Mouse (Mus musculus): ENCODE results near the gene Olfr583. TPM values are rescaled to one million over a fixed set of nuclear protein-coding genes. Genes with fewer than 3 reads are reported as not detected.

Olfr583 gene
- polyA plus RNA-seq (2012; rRNA removed): not detected in 2 replicates

- DNase-seq (ENCODE audit: low spot score): no peak
These were observed at the start of gene Olfr583 for GRCm38 (mm10) chr7:103051000-103051399. Gene Olfr583 (plus strand): TSS chr7:103051300.

- DNase-seq (ENCODE audit: low spot score): no peak
These were observed 13.4 kb upstream of the Olfr583 start, which contains the start of gene Olfr582 for GRCm38 (mm10) chr7:103037724-103038123. Gene Olfr582 (plus strand): TSS chr7:103038024.

- DNase-seq (ENCODE audit: low spot score): no peak
These were observed 30.5 kb downstream of the Olfr583 start, which contains the start of gene Olfr584 for GRCm38 (mm10) chr7:103081585-103081984. Gene Olfr584 (plus strand): TSS chr7:103081885.

- no peak for DNase-seq (ENCODE audit: low spot score)
These were observed 46.3 kb downstream of the Olfr583 start, which contains the start of gene Olfr585 for GRCm38 (mm10) chr7:103097420-103097819. Gene Olfr585 (plus strand): TSS chr7:103097720.

Other genes with a start within 250 kb of the Olfr583 start
- not detected in 2 replicates for gene Olfr564, start 247.8 kb upstream of the Olfr583 start, polyA plus RNA-seq (2012; rRNA removed)
- gene Olfr566, start 192.5 kb upstream of the Olfr583 start, polyA plus RNA-seq (2012; rRNA removed): not detected in 2 replicates
- not detected in 2 replicates for gene Olfr568, start 174.2 kb upstream of the Olfr583 start, polyA plus RNA-seq (2012; rRNA removed)
- not detected in 2 replicates for gene Olfr569, start 160.4 kb upstream of the Olfr583 start, polyA plus RNA-seq (2012; rRNA removed)
- not detected in 2 replicates for gene Olfr570, start 156.7 kb upstream of the Olfr583 start, polyA plus RNA-seq (2012; rRNA removed)
- gene Olfr571, start 133.8 kb upstream of the Olfr583 start, polyA plus RNA-seq (2012; rRNA removed): not detected in 2 replicates
- not detected in 2 replicates for gene Olfr572, start 126.9 kb upstream of the Olfr583 start, polyA plus RNA-seq (2012; rRNA removed)
- not detected in 2 replicates for gene Olfr573-ps1, start 108.7 kb upstream of the Olfr583 start, polyA plus RNA-seq (2012; rRNA removed)
- gene Olfr574, start 102.8 kb upstream of the Olfr583 start, polyA plus RNA-seq (2012; rRNA removed): not detected in 2 replicates
- gene Olfr575, start 92.5 kb upstream of the Olfr583 start, polyA plus RNA-seq (2012; rRNA removed): not detected in 2 replicates
- gene Olfr576, start 88.6 kb upstream of the Olfr583 start, polyA plus RNA-seq (2012; rRNA removed): not detected in 2 replicates
- not detected in 2 replicates for gene Olfr577, start 75.4 kb upstream of the Olfr583 start, polyA plus RNA-seq (2012; rRNA removed)
- not detected in 2 replicates for gene Olfr578, start 62.0 kb upstream of the Olfr583 start, polyA plus RNA-seq (2012; rRNA removed)
- gene Olfr582, start 13.3 kb upstream of the Olfr583 start, polyA plus RNA-seq (2012; rRNA removed): not detected in 2 replicates
- gene Olfr584, start 30.6 kb downstream of the Olfr583 start, polyA plus RNA-seq (2012; rRNA removed): not detected in 2 replicates
- not detected in 2 replicates for gene Olfr585, start 46.4 kb downstream of the Olfr583 start, polyA plus RNA-seq (2012; rRNA removed)
- not detected in 2 replicates for gene Olfr586, start 74.3 kb downstream of the Olfr583 start, polyA plus RNA-seq (2012; rRNA removed)
- gene Olfr588-ps1, start 89.6 kb downstream of the Olfr583 start, polyA plus RNA-seq (2012; rRNA removed): not detected in 2 replicates
- not detected in 2 replicates for gene Olfr589, start 105.1 kb downstream of the Olfr583 start, polyA plus RNA-seq (2012; rRNA removed)
- not detected in 2 replicates for gene Olfr591, start 127.0 kb downstream of the Olfr583 start, polyA plus RNA-seq (2012; rRNA removed)
- not detected in 2 replicates for gene Olfr592, start 133.5 kb downstream of the Olfr583 start, polyA plus RNA-seq (2012; rRNA removed)
- not detected in 2 replicates for gene Olfr593, start 160.6 kb downstream of the Olfr583 start, polyA plus RNA-seq (2012; rRNA removed)
- gene Olfr594, start 165.7 kb downstream of the Olfr583 start, polyA plus RNA-seq (2012; rRNA removed): not detected in 2 replicates
- gene Usp17ld, start 201.2 kb downstream of the Olfr583 start, polyA plus RNA-seq (2012; rRNA removed): not detected in 2 replicates

All from urinary bladder, adult 2 months (tissue).